Mouse (Mus musculus): ENCODE results near the gene Igfbp3. TPM values are rescaled to one million over a fixed set of nuclear protein-coding genes. Genes with fewer than 3 reads are reported as not detected.

The Igfbp3 gene
- polyA plus RNA-seq, 1 experiment from 2014 or later = 14.2 TPM

DNA sequence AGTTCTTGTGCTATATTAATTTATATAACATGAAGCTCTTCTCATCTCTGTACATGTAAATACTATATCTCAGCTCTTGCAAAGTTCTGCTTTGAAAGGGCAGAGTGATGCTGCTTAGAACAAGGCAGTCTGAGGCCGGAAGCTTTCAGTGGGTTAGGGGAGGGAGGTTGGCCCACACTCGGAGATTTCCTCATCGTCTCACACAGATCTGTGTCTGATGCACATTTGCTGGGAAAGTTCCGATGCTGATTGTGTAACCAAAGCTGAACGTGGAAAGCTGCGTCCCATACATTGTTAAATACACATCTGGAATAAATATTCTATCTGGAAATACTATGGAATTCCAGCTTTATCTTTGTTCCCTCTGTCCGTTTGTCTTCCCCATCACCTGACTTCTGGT lies 11.5 kb downstream of the Igfbp3 start:
- Histone ChIP-seq H3K36me3 (replicated peaks) (no peaks in the 10 kb centered on the region), H3K27ac (no peak overlapping the region), H3K9ac (no peak overlapping the region), H3K4me3 (replicated peaks) (no peak overlapping the region), H3K4me1 (peaks cover 9% of the 10 kb centered on the region), H3K27me3 (no peaks in the 10 kb centered on the region), H3K9me3 (no peaks in the 10 kb centered on the region), H3K4me2 (no peak overlapping the region)
- 86% methylated on average over 7 of the region's 7 CpGs for WGBS
- ATAC-seq (ENCODE audit: low FRiP score) = no peak

- no peak overlapping the region for H3K27ac ChIP-seq
- peaks cover 12% of the 10 kb centered on the region for H3K4me1 ChIP-seq
- no peak for ATAC-seq (ENCODE audit: low FRiP score)
- no peaks in the 10 kb centered on the region for H3K9me3 ChIP-seq
- H3K9ac ChIP-seq = no peak overlapping the region
- H3K27me3 ChIP-seq = no peaks in the 10 kb centered on the region
- H3K4me2 ChIP-seq = no peak overlapping the region
- 78% methylated on average over 9 of the region's 9 CpGs for WGBS
- no peaks in the 10 kb centered on the region for H3K36me3 ChIP-seq (replicated peaks)
- H3K4me3 ChIP-seq (replicated peaks) = no peak overlapping the region
Measured at GRCm38 (mm10) chr11:7200393-7200783, 13.3 kb downstream of the Igfbp3 start.

GRCm38 (mm10) chr11:7199736-7200392 lies 13.9 kb downstream of the Igfbp3 start:
- WGBS = 57% methylated on average over 14 of the region's 14 CpGs
- no peak; the same call in 1 of the 2 replicates for ATAC-seq (ENCODE audit: low FRiP score)
- Histone ChIP-seq H3K27ac (no peak overlapping the region), H3K27me3 (no peaks in the 10 kb centered on the region), H3K4me3 (replicated peaks) (no peak overlapping the region), H3K9ac (no peak overlapping the region), H3K36me3 (replicated peaks) (no peaks in the 10 kb centered on the region), H3K4me2 (no peak overlapping the region), H3K9me3 (no peaks in the 10 kb centered on the region), H3K4me1 (peaks cover 12% of the 10 kb centered on the region)

- H3K9ac ChIP-seq = no peak overlapping the region
- H3K27me3 ChIP-seq = no peaks in the 10 kb centered on the region
- no peak overlapping the region for H3K4me3 ChIP-seq (replicated peaks)
- H3K9me3 ChIP-seq = no peaks in the 10 kb centered on the region
- ATAC-seq (ENCODE audit: low FRiP score) = no peak
- H3K4me2 ChIP-seq = no peak overlapping the region
- H3K27ac ChIP-seq = no peak overlapping the region
- H3K4me1 ChIP-seq = peaks cover 12% of the 10 kb centered on the region
- no peaks in the 10 kb centered on the region for H3K36me3 ChIP-seq (replicated peaks)
- 84% methylated on average over 10 of the region's 10 CpGs for WGBS
Measured at GRCm38 (mm10) chr11:7198481-7199256, 15.1 kb downstream of the Igfbp3 start.

DNA sequence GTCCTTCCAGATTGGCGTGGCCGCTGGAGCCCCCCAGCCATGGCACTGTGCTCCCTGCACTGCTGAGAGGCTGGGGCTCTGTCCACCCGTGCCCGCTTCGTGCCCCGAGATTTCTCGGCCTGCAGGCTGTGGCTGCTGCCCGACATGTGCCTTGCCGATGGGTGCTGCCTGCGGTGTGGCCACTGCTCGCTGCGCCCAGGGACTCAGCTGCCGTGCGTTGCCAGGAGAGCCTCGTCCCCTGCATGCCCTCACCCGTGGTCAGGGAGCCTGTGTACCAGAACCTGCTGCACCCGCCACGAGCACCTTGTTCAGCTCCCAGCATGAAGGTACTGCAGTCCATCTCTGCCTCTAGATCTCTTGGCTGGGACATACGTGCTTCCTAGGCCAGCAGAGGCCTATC lies 15.7 kb downstream of the Igfbp3 start:
- no peak overlapping the region for H3K27ac ChIP-seq
- H3K4me3 ChIP-seq (replicated peaks) = no peak overlapping the region
- 92% methylated on average over 19 of the region's 19 CpGs for WGBS
- H3K9me3 ChIP-seq = no peaks in the 10 kb centered on the region
- H3K36me3 ChIP-seq (replicated peaks) = no peaks in the 10 kb centered on the region
- no peak overlapping the region for H3K4me2 ChIP-seq
- H3K4me1 ChIP-seq = peaks cover 12% of the 10 kb centered on the region
- no peak for ATAC-seq (ENCODE audit: low FRiP score)
- H3K9ac ChIP-seq = no peak overlapping the region
- H3K27me3 ChIP-seq = no peaks in the 10 kb centered on the region

GRCm38 (mm10) chr11:7197491-7197941 lies 16.2 kb downstream of the Igfbp3 start, which contains the start of gene Igfbp1:
Gene Igfbp1, plus strand, starts transcription at chr11:7197782.
- no peaks in the 10 kb centered on the region for H3K27me3 ChIP-seq
- H3K27ac ChIP-seq = no peak within 1 kb of the TSS
- no peak within 1 kb of the TSS for H3K4me2 ChIP-seq
- no peaks in the 10 kb centered on the region for H3K36me3 ChIP-seq (replicated peaks)
- H3K9ac ChIP-seq = no peak within 1 kb of the TSS
- no peak for ATAC-seq (ENCODE audit: low FRiP score)
- H3K4me3 ChIP-seq (replicated peaks) = no peak within 1 kb of the TSS
- WGBS = 20% methylated on average over 12 of the region's 12 CpGs
- H3K9me3 ChIP-seq = no peaks in the 10 kb centered on the region
- peaks cover 12% of the 10 kb centered on the region for H3K4me1 ChIP-seq

DNA sequence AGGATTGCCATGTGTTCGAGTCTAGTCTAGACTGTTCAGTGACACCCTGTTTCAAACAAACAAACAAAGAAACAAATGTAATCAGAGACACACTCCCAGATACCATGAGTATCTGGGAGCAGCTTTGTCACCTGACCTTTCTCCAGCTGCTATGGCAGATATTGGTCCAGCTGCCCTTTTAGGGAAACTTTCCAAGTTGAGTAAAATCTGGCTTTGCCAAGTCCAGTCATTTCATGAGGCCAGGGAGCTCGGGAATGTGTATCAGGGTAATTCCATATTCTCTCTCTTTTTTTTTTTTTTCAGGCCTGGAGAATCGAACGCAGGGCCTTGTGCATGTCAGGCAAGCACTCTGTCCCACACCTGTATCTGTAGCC lies 18.4 kb downstream of the Igfbp3 start:
- Histone ChIP-seq H3K27me3 (no peaks in the 10 kb centered on the region), H3K27ac (no peak overlapping the region), H3K9ac (no peak overlapping the region), H3K36me3 (replicated peaks) (no peaks in the 10 kb centered on the region), H3K9me3 (no peaks in the 10 kb centered on the region), H3K4me2 (no peak overlapping the region), H3K4me3 (replicated peaks) (no peak overlapping the region), H3K4me1 (peaks cover 12% of the 10 kb centered on the region)
- 91% methylated on average over 4 of the region's 4 CpGs for WGBS
- ATAC-seq (ENCODE audit: low FRiP score) = no peak

DNA sequence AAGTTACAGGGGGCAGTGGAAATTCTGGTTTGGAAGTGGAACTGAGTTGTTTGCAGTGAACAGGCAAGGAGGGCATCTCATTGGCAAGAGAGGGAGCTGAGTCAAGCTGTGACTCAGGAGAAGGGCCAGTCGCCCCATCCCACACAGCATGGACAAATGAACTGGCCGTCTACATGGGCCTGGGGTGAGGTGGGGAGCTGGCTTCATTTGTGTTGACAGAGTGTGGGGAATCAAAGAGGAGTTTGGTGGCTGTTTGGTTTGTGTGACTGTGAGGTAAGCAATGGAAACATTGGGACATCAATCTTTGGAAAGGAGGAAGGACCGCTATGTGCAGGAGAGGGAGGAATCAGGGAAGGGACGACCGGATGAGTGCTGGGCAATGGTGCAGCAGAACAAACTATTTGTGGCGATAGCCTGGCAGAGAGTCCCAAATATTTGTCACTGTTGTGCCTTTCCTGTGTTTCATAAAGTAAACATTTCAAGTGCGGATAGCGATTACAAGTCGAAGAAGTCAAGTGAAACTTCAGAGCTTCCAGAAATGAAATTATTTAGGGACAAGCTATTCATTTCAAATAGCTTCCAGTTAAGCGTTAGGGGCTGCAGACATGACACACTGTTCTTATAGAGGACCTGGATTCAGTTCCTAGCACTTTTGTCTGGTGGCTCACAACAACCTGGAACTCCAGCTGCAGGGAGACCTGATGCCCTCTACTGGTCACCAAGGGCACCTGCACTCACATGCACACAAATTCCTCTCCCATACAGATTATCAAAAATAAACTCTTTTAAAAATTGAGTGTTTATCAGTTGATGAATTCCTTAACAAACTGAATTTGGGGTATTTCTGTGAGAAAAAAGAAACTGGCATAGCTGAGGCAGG lies 19.1 kb downstream of the Igfbp3 start:
- Histone ChIP-seq H3K4me3 (replicated peaks) (no peak overlapping the region), H3K4me1 (peaks cover 12% of the 10 kb centered on the region), H3K9ac (no peak overlapping the region), H3K36me3 (replicated peaks) (no peaks in the 10 kb centered on the region), H3K4me2 (no peak overlapping the region), H3K9me3 (no peaks in the 10 kb centered on the region), H3K27me3 (no peaks in the 10 kb centered on the region), H3K27ac (no peak overlapping the region)
- WGBS = 95% methylated on average over 10 of the region's 10 CpGs
- no peak for ATAC-seq (ENCODE audit: low FRiP score)

- Histone ChIP-seq H3K27ac (no peak overlapping the region), H3K9ac (no peak overlapping the region), H3K4me3 (replicated peaks) (no peak overlapping the region), H3K4me1 (peaks cover 12% of the 10 kb centered on the region), H3K4me2 (no peak overlapping the region), H3K9me3 (no peaks in the 10 kb centered on the region), H3K27me3 (no peaks in the 10 kb centered on the region), H3K36me3 (replicated peaks) (no peaks in the 10 kb centered on the region)
- WGBS = 79% methylated on average over 9 of the region's 9 CpGs
- ATAC-seq (ENCODE audit: low FRiP score) = no peak
Measured at GRCm38 (mm10) chr11:7193134-7193533, 20.6 kb downstream of the Igfbp3 start.

- Histone ChIP-seq H3K9ac (no peak overlapping the region), H3K4me3 (replicated peaks) (no peak overlapping the region), H3K4me2 (no peak overlapping the region), H3K9me3 (no peaks in the 10 kb centered on the region), H3K4me1 (peaks cover 8% of the 10 kb centered on the region; the same call in 1 of the 2 replicates), H3K36me3 (replicated peaks) (no peaks in the 10 kb centered on the region), H3K27ac (no peak overlapping the region), H3K27me3 (no peaks in the 10 kb centered on the region)
- WGBS = 76% methylated on average over 6 of the region's 6 CpGs
- ATAC-seq (ENCODE audit: low FRiP score) = no peak
Measured at GRCm38 (mm10) chr11:7192710-7193109, 21.0 kb downstream of the Igfbp3 start.

GRCm38 (mm10) chr11:7188469-7188868 lies 25.3 kb downstream of the Igfbp3 start, which contains the start of gene Gm11985:
Gene Gm11985, minus strand, starts transcription at chr11:7188569.
- H3K27ac ChIP-seq = no peak within 1 kb of the TSS
- ATAC-seq (ENCODE audit: low FRiP score) = no peak
- H3K36me3 ChIP-seq (replicated peaks) = no peaks in the 10 kb centered on the region
- no peak within 1 kb of the TSS for H3K4me3 ChIP-seq (replicated peaks)
- no peaks in the 10 kb centered on the region for H3K9me3 ChIP-seq
- H3K4me1 ChIP-seq = peaks cover 3% of the 10 kb centered on the region; the same call in 1 of the 2 replicates
- H3K9ac ChIP-seq = no peak within 1 kb of the TSS
- 87% methylated on average over 13 of the region's 13 CpGs for WGBS
- H3K4me2 ChIP-seq = no peak within 1 kb of the TSS
- H3K27me3 ChIP-seq = 0 out of 2 replicates have a peak, but pooled peaks cover 11% of the 10 kb centered on the region

- Histone ChIP-seq H3K36me3 (replicated peaks) (no peaks in the 10 kb centered on the region), H3K4me2 (no peak overlapping the region), H3K9me3 (no peaks in the 10 kb centered on the region), H3K4me3 (replicated peaks) (no peak overlapping the region), H3K27me3 (0 out of 2 replicates have a peak, but pooled peaks cover 11% of the 10 kb centered on the region), H3K4me1 (peaks cover 10% of the 10 kb centered on the region), H3K27ac (no peak overlapping the region), H3K9ac (no peak overlapping the region)
- no peak for ATAC-seq (ENCODE audit: low FRiP score)
- WGBS = 62% methylated on average over 8 of the region's 8 CpGs
Measured at GRCm38 (mm10) chr11:7187472-7187871, 26.3 kb downstream of the Igfbp3 start.
